Mouse (Mus musculus) fat pad, adult 2 months (tissue): Measurements from ENCODE around the gene Khdrbs2.
"Not testable (repeated sequence)": the region's sequence is repeated elsewhere in the genome, so short reads cannot be mapped to it uniquely, and the experiment has no call there.

Experiments
- DNase-seq: peaks from one replicate; pipeline ENCODE4 v3.0.0-alpha.2; 2011; ENCODE audit warnings: low read depth, low spot score; ENCODE audit errors: extremely low read depth

Gene Khdrbs2

DNA sequence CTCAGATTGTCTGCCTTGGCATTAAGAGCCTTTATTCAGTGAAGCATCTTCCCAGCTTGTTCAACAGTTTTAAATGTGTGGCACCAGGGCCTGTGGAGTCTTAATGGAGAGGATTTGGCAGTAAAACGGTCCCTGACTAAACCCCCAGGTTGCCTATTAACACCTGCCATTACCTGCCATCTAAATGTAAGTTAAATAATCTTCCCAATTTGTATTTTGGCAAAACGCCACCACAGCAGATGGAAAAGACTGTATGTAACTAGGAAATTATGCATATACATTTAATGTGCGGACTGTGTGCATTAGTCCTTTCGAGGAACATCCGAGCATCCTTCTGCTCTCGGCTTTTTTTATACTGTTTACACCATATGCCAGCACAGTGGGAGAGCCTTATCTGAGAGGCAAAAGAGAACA is 290.6 kb downstream of the Khdrbs2 start:
- DNase-seq, result no peak

GRCm38 (mm10) chr1:32471022-32471421 is 298.5 kb downstream of the Khdrbs2 start:
- no peak for DNase-seq

GRCm38 (mm10) chr1:32471502-32472214 is 299.1 kb downstream of the Khdrbs2 start:
- no peak for DNase-seq

GRCm38 (mm10) chr1:32487944-32488343 is 315.4 kb downstream of the Khdrbs2 start:
- no peak for DNase-seq

DNA sequence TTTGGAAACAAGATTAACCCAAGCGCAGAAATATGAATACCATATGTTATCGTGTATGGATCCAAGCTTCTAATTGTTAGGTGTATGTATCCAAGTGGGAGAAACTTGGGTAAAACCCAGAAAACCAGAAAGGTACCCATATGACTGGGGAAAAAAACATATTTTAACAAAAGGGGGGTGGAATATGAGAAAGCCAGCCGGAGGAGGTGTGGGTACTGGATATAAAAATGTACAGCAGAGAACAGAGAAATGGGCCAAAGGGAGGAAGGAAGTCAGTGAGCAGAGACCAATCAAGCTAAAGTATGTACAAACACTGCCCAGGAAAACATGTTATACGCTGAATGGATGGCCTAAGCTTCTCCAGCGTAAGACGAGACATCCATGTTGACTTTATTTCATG is 330.9 kb downstream of the Khdrbs2 start:
- no peak for DNase-seq

DNA sequence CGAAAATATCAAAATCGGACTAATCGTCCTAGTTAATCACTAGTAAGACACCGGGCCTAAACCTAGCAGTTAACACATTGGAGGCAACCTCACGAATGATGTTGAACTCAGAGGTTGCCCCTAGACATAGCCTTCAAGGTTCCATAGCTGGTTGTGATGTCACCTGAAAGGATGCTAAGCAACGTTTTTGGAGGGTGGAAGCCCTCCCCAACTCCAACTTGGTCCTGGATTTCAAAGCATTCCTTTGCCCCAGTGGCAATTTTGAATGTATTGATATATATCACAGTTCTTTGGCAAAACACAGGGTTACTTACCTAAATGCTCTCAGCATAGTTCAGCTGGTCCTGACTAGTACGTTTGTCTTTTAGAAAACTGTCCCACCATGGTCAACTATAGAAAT is 374.7 kb downstream of the Khdrbs2 start, which contains the start of gene Gm5415:
Gene Gm5415, minus strand, starts transcription at position 101 of the 400 bp plus-strand sequence.
- DNase-seq, result not testable (repeated sequence)

DNA sequence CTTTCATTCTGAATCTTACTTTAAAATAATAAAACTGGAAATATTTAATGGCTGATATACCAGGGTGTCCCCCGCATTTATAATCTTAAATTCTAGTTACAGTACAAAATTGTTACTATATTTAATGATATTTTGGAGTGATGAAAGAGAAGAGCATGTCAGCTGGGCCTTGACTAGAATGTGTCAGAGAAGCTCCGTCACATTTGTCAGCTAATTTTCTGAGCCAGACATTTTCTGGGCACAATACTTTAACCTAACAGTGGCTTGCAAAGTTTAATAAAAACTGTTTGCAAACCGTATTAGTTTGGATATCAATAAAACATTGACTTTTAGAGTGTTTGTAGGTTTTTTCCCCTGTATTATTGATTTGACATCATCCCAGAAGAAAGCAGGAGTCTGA is 380.9 kb downstream of the Khdrbs2 start:
- no peak for DNase-seq

GRCm38 (mm10) chr1:32553925-32554324 is 381.4 kb downstream of the Khdrbs2 start:
- DNase-seq, result no peak

- no peak for DNase-seq
These were observed 396.4 kb downstream of the Khdrbs2 start for GRCm38 (mm10) chr1:32568901-32569300.

DNA sequence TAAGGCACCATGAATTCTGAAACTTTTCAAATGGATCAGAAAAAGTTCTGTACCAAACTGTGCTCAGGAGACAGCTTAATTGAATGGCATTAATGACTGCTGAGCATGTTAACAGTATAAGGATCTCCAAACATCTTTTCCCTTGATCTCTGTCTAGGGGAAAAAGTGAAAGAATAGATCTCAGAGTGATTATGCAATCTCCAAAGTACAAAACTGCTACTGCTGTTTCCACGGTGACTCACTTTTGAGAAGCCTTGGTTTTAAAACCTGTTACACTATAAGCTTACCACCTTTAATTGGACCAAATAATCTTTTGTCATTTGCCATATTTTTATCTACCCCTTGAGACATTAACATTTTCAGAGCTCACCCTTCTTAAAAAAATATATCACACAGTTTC is 453.5 kb downstream of the Khdrbs2 start:
- no peak for DNase-seq

GRCm38 (mm10) chr1:32632415-32633354 is 460.2 kb downstream of the Khdrbs2 start:
- DNase-seq, result no peak

DNA sequence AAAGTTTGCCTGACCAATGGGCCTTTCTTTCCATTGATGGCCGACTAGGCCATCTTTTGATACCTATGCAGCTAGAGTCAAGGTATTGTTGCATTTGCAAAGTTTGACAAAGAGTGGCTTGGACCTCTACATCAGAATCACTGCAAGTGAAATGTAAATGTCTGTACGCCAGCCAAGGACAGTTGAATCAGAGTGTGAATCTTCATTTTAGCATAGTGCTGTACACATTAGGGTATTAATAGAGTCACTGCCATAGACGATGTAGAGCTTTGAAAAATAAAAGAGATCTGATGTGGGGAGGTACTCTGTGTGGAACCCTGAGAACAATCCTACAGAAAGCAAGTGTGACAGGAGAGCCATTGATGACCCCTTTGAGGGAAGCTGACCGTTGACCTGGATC is 460.9 kb downstream of the Khdrbs2 start:
- no peak for DNase-seq

- no peak for DNase-seq
These were observed 466.6 kb downstream of the Khdrbs2 start for GRCm38 (mm10) chr1:32639118-32639517.

GRCm38 (mm10) chr1:32649647-32650209 is 477.2 kb downstream of the Khdrbs2 start:
- DNase-seq, result no peak

GRCm38 (mm10) chr1:32693806-32694205 is 521.3 kb downstream of the Khdrbs2 start:
- no peak for DNase-seq

DNA sequence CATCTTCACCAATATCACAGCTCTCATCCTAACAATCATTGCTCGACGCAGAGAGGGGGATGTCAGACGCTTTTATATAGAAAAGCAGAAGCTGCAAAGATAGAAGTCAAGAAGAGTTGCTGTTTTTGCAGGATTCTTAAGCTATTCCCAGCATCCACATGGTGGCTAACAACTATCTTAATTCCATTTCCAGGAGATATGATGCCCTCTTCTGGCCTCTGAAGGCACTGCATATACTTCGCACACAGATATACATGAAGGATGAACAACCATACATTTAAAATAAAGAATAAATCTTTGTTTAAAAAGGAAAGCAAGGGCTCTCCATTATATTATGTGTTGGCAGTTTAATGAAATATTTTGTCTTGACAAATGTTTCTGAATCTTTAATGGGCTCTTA is 527.6 kb downstream of the Khdrbs2 start:
- no peak for DNase-seq

DNA sequence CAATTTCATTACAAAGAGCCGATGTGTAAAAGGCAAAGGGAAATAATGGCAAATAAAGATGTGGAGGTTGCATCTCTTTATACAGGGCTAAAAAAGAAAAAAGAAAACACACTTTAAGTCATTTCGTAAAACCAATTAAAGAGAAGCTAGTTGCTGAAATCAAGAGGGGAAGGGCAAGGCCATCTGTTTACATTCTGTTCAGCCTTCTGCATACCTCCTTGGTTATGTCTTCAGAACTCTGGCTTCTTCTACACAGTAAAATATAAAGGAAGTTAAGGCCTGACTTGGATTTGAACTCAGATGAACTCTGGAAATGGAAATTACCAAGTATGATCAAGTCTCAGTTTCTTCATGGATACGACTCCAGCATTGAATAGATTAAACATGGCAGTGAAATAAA is 528.8 kb downstream of the Khdrbs2 start:
- no peak for DNase-seq
